Mouse (Mus musculus): ENCODE measurements around the gene Slc25a33. TPM values are rescaled to one million over a fixed set of nuclear protein-coding genes. Genes with fewer than 3 reads are reported as not detected.

Gene Slc25a33
- total RNA-seq (2014; rRNA removed), result 12.5 and 18.6 TPM in 2 replicates
- polyA plus RNA-seq (2015; fragmentation: Nextera tagmentation; extraction: Ambion mirVana), result 26.5 and 29.7 TPM in 2 replicates

GRCm38 (mm10) chr4:149774094-149774470 is at the start of gene Slc25a33:
Slc25a33 (minus strand) TSS chr4:149774277.
- peak within 1 kb of the TSS; percentile 71 for H3K27ac ChIP-seq (ENCODE audit: low read depth, low read length)
- DNase-seq, result peak; percentile 94
- peak within 1 kb of the TSS; percentile 75 for H3K9ac ChIP-seq
- peaks cover 5% of the 10 kb centered on the region; the same call in 1 of the 2 replicates for H3K27me3 ChIP-seq (ENCODE audit: insufficient read depth, low read length)
- peaks cover 10% of the 10 kb centered on the region; the same call in 1 of the 2 replicates for H3K4me1 ChIP-seq (ENCODE audit: insufficient read depth)
- no peaks in the 10 kb centered on the region for H3K36me3 ChIP-seq (ENCODE audit: insufficient read depth)
- H3K4me2 ChIP-seq (ENCODE audit: low read depth), result peak within 1 kb of the TSS; percentile 98
- peak; percentile 99 for ATAC-seq
- 7% methylated on average over 49 of the region's 51 CpGs for WGBS
- H3K9me3 ChIP-seq (ENCODE audit: low read length), result no peaks in the 10 kb centered on the region
- no peak for TF ChIP-seq CTCF (IDR thresholded peaks at IDR 0.05; ENCODE audit: low read depth)
- H3K4me3 ChIP-seq (ENCODE audit: low read depth, low read length), result peak within 1 kb of the TSS; percentile 82

- H3K4me1 ChIP-seq (ENCODE audit: insufficient read depth), result no peaks in the 10 kb centered on the region
- H3K27me3 ChIP-seq (ENCODE audit: insufficient read depth, low read length), result no peaks in the 10 kb centered on the region
- no peak overlapping the region for H3K4me2 ChIP-seq (ENCODE audit: low read depth)
- no peaks in the 10 kb centered on the region for H3K36me3 ChIP-seq (ENCODE audit: insufficient read depth)
- H3K4me3 ChIP-seq (ENCODE audit: low read depth, low read length), result no peak overlapping the region
- H3K9ac ChIP-seq, result no peak overlapping the region
- DNase-seq (no peak), ATAC-seq (no peak)
- no peak for TF ChIP-seq CTCF (IDR thresholded peaks at IDR 0.05; ENCODE audit: low read depth)
- no peaks in the 10 kb centered on the region for H3K9me3 ChIP-seq (ENCODE audit: low read length)
- no peak overlapping the region for H3K27ac ChIP-seq (ENCODE audit: low read depth, low read length)
- 76% methylated on average over 7 of the region's 7 CpGs for WGBS
Observed at GRCm38 (mm10) chr4:149822586-149823196, 48.6 kb upstream of the Slc25a33 start.

- ATAC-seq, result no peak
- peak; percentile 32 for DNase-seq
- H3K4me3 ChIP-seq (ENCODE audit: low read depth, low read length), result no peak overlapping the region
- H3K27me3 ChIP-seq (ENCODE audit: insufficient read depth, low read length), result no peaks in the 10 kb centered on the region
- H3K4me2 ChIP-seq (ENCODE audit: low read depth), result no peak overlapping the region
- WGBS, result 37% methylated on average over 9 of the region's 9 CpGs
- H3K27ac ChIP-seq (ENCODE audit: low read depth, low read length), result no peak overlapping the region
- no peak overlapping the region for H3K9ac ChIP-seq
- no peaks in the 10 kb centered on the region for H3K9me3 ChIP-seq (ENCODE audit: low read length)
- H3K36me3 ChIP-seq (ENCODE audit: insufficient read depth), result no peaks in the 10 kb centered on the region
- no peak for TF ChIP-seq CTCF (IDR thresholded peaks at IDR 0.05; ENCODE audit: low read depth)
- H3K4me1 ChIP-seq (ENCODE audit: insufficient read depth), result no peaks in the 10 kb centered on the region
Observed at GRCm38 (mm10) chr4:149822126-149822525, 48.0 kb upstream of the Slc25a33 start.

GRCm38 (mm10) chr4:149820569-149820968 is 46.5 kb upstream of the Slc25a33 start:
- H3K36me3 ChIP-seq (ENCODE audit: insufficient read depth), result no peaks in the 10 kb centered on the region
- no peaks in the 10 kb centered on the region for H3K27me3 ChIP-seq (ENCODE audit: insufficient read depth, low read length)
- H3K27ac ChIP-seq (ENCODE audit: low read depth, low read length), result no peak overlapping the region
- no peak overlapping the region for H3K4me3 ChIP-seq (ENCODE audit: low read depth, low read length)
- H3K9ac ChIP-seq, result no peak overlapping the region
- WGBS, result 58% methylated on average over 6 of the region's 6 CpGs
- ATAC-seq (no peak), DNase-seq (no peak)
- no peak for TF ChIP-seq CTCF (IDR thresholded peaks at IDR 0.05; ENCODE audit: low read depth)
- H3K9me3 ChIP-seq (ENCODE audit: low read length), result no peaks in the 10 kb centered on the region
- no peak overlapping the region for H3K4me2 ChIP-seq (ENCODE audit: low read depth)
- H3K4me1 ChIP-seq (ENCODE audit: insufficient read depth), result no peaks in the 10 kb centered on the region

GRCm38 (mm10) chr4:149819195-149819594 is 45.1 kb upstream of the Slc25a33 start:
- no peak overlapping the region for H3K9ac ChIP-seq
- no peak overlapping the region for H3K4me2 ChIP-seq (ENCODE audit: low read depth)
- ATAC-seq (no peak), DNase-seq (no peak)
- no peaks in the 10 kb centered on the region for H3K27me3 ChIP-seq (ENCODE audit: insufficient read depth, low read length)
- no peak for TF ChIP-seq CTCF (IDR thresholded peaks at IDR 0.05; ENCODE audit: low read depth)
- H3K9me3 ChIP-seq (ENCODE audit: low read length), result no peaks in the 10 kb centered on the region
- H3K27ac ChIP-seq (ENCODE audit: low read depth, low read length), result no peak overlapping the region
- no peak overlapping the region for H3K4me3 ChIP-seq (ENCODE audit: low read depth, low read length)
- 68% methylated on average over 3 of the region's 3 CpGs for WGBS
- no peaks in the 10 kb centered on the region for H3K36me3 ChIP-seq (ENCODE audit: insufficient read depth)
- H3K4me1 ChIP-seq (ENCODE audit: insufficient read depth), result no peaks in the 10 kb centered on the region

- no peak overlapping the region for H3K4me2 ChIP-seq (ENCODE audit: low read depth)
- DNase-seq (no peak), ATAC-seq (no peak)
- no peak for TF ChIP-seq CTCF (IDR thresholded peaks at IDR 0.05; ENCODE audit: low read depth)
- 79% methylated on average over 9 of the region's 9 CpGs for WGBS
- no peaks in the 10 kb centered on the region for H3K36me3 ChIP-seq (ENCODE audit: insufficient read depth)
- H3K27me3 ChIP-seq (ENCODE audit: insufficient read depth, low read length), result no peaks in the 10 kb centered on the region
- no peaks in the 10 kb centered on the region for H3K9me3 ChIP-seq (ENCODE audit: low read length)
- no peak overlapping the region for H3K4me3 ChIP-seq (ENCODE audit: low read depth, low read length)
- H3K9ac ChIP-seq, result no peak overlapping the region
- H3K27ac ChIP-seq (ENCODE audit: low read depth, low read length), result no peak overlapping the region
- H3K4me1 ChIP-seq (ENCODE audit: insufficient read depth), result no peaks in the 10 kb centered on the region
Observed at GRCm38 (mm10) chr4:149816598-149816997, 42.5 kb upstream of the Slc25a33 start.

GRCm38 (mm10) chr4:149815586-149815985 is 41.5 kb upstream of the Slc25a33 start:
- Histone ChIP-seq H3K9me3 (ENCODE audit: low read length) (no peaks in the 10 kb centered on the region), H3K9ac (no peak overlapping the region), H3K4me2 (ENCODE audit: low read depth) (no peak overlapping the region), H3K27me3 (ENCODE audit: insufficient read depth, low read length) (no peaks in the 10 kb centered on the region), H3K27ac (ENCODE audit: low read depth, low read length) (no peak overlapping the region), H3K4me3 (ENCODE audit: low read depth, low read length) (no peak overlapping the region), H3K4me1 (ENCODE audit: insufficient read depth) (no peaks in the 10 kb centered on the region), H3K36me3 (ENCODE audit: insufficient read depth) (no peaks in the 10 kb centered on the region)
- TF ChIP-seq CTCF (IDR thresholded peaks at IDR 0.05; ENCODE audit: low read depth), result no peak
- WGBS, result 94% methylated on average over 14 of the region's 14 CpGs
- DNase-seq (no peak), ATAC-seq (no peak)
